Mouse (Mus musculus) skeletal muscle tissue, adult 2 months (tissue): Measurements from ENCODE around the gene Tmed1.
"Not testable (repeated sequence)": the region's sequence is repeated elsewhere in the genome, so short reads cannot be mapped to it uniquely, and the experiment has no call there.

Experiments
- DNase-seq: peaks from one replicate; pipeline ENCODE4 v3.0.0-alpha.2; 2012; ENCODE audit warnings: low read depth, low spot score

Tmed1 gene

DNA sequence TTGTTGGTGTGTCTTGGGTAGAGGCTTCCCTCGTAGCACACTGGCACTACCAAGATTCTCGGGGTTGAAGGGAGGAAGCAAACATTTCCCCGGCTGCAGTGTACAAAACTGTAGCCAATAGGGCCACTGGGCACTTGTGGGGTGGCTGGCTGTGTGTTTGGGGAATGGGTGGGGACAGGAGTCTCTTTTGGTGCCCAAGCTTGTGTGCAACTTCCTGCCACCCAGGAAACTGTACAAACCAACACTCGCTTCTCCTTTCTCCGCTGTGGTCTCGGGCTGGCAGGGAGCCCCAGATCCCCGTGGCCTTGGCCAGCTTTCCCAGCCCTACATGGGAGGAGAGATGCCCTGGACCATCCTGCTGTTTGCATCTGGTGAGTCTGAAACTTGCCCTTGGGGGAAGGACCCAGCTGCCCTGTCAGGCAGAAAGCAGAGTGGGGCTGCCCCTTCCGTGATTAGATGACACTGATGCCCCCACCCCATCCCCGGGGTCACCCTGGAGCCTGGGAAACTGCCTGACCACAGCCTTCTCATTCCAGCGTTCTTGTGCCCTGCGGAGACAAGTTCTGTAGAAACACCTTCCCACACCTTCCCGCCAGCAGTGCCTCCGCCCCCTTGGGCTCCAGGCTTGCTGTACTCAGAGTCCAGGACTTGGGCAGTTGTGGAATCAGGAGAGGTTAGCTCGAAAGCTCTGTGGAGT is 16.0 kb upstream of the Tmed1 start, which contains the start of gene AB124611:
AB124611 (plus strand) TSS at position 240 of the 697 bp plus-strand sequence.
- DNase-seq, result peak; percentile 42

DNA sequence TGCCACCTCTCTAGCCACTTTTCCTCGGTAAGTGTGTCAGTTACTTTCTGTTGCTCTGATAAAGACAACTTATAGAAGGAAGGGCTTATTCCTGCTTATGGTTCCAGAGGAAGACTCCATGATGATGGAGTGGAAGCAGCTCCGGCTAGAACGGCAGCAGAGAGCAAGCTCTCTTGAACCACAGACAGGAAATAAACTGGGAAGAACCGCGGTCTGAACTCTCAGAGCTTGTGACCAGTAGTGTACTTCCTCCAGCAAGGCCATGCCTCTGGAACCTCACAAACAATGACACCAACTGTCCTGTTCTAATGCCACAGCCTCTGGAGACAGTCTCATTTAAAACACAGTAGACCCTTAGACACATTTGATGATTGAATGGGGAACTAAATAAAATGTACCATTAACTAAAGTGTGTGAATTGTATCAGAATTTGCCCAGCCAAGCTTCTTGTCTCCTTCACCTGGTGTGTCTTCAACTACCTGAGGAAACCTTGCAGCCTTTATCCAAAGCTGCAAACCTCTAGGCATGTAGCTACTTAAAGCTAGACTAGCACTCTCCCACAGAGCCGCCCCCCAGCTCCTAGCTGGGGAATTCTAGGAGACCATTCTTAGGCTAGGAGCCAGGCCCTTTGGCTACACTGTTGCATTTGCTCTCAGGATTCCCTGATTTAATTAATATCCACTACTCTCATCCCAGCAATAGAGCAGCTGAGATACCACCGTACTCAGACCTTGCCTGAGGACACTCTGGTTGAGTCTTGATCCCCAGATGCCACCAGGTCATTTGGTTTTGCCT is 15.3 kb upstream of the Tmed1 start:
- no peak for DNase-seq

DNA sequence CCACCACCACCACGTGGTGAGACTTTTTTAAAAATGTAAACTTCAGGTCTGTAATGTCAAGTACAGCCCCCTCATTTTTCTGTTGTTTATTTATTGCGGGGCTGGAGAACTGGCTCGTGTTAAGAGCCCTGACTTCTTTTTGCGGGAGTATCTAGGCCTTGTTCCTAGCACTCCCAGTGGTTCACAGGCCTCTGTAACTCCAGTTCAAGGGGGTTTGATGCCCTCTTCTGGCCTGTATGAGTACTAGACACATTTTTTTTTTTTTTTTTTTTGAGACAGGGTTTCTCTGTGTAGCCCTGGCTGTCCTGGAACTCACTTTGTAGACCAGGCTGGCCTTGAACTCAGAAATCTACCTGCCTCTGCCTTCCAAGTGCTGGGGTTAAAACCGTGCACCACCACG is 8.6 kb upstream of the Tmed1 start:
- DNase-seq, result not testable (repeated sequence)

DNA sequence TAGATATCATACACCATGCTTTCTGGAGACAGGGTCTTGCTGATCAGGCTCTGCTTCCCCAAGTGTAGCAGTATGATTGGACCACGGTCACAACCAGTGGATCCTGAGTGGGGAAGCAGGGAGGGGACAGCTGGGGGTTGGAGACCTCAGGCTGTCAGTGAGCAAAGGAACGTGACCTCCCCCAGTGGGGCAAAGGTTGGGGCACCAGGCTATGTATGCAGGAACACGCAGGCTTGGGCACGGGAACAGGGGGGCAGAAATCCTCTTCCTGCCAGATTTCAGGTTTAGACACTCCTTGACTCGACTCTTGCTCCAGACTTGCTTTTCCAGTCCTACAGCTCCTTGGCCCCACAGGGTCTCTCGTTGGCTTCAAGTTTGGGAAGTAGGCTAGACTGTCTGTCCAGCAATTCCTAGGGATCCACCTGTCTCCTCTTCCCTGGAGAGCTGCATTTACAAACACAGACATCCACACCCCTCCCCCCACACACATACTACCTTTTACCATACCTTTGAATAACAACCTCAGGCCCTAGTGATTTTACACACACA is 8.0 kb upstream of the Tmed1 start:
- no peak for DNase-seq

DNA sequence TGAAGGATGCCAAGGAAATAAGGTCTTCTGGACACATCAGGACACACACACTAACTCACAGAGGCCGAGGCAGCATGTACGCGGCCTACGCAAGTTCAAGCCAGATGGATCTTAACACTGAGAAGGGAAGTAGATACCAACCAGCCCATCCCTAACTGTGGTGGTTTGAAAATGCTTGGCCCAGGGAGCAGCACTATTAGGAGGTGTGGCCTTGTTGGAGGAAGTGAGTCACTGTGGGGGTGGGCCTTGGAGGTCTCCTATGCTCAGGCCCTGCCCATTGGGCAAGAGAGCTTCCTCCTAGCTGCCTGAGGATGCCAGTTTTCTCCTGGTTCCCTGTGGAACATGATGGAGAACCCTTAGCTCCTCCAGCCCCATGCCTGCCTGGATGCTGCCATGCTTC is 3.4 kb upstream of the Tmed1 start:
- DNase-seq, result no peak

DNA sequence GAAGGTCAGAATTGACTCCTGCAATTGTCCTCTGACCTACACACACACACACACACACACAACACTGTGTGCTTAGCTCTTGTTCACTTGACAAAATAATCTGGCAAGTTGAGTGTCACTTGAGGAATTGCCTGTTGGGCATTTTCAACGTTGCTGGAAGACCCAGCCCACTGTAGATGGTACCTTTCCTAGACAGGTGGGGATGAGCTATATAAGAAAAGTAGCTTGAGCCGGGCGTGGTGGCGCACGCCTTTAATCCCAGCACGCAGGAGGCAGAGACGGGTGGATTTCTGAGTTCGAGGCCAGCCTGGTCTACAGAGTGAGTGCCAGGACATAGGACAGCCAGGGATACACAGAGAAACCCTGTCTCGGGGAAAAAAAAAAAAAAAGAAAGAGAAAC is 1.0 kb upstream of the Tmed1 start:
- no peak for DNase-seq

DNA sequence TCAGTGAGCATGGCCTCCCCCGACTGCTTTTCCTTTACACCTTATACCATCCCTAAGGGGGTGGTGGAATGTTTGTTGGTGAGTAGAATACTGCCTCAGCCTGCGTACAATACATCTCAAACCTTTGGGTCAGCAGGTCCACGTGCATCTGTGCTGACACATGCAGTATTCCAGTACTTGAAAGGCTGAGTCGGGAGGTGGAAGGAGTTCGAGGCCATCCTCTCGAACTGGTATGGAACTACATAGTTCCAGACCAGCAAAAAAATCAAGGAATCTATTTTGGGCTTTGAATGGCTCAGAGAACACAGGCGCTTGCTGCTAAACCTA is 600 bp upstream of the Tmed1 start:
- no peak for DNase-seq

DNA sequence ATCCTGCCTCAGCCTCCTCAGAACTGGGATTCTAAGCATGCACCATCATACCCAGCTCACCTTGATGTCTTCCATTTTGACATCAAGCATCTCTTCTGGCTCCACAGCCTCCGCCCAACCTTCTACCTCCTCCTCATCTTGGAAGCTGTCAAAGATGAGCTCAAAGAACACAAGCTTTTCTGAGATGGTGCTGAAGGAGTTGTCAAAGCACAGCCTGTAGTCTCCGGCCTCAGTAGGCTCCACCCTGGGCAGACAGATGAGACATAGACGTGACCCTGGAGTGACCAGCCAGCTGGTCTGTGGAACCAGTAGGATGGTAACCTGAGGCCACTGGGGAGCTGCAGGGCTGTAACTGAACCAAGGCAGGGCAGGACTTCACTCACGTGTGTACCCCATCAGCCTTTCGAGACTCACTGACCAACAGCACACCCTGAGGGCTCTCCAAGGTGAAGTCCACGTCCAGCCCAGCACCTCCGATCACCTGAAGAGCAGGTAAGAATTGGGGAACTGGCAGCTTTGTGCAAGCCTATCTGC is 1.1 kb downstream of the Tmed1 start:
- no peak for DNase-seq

DNA sequence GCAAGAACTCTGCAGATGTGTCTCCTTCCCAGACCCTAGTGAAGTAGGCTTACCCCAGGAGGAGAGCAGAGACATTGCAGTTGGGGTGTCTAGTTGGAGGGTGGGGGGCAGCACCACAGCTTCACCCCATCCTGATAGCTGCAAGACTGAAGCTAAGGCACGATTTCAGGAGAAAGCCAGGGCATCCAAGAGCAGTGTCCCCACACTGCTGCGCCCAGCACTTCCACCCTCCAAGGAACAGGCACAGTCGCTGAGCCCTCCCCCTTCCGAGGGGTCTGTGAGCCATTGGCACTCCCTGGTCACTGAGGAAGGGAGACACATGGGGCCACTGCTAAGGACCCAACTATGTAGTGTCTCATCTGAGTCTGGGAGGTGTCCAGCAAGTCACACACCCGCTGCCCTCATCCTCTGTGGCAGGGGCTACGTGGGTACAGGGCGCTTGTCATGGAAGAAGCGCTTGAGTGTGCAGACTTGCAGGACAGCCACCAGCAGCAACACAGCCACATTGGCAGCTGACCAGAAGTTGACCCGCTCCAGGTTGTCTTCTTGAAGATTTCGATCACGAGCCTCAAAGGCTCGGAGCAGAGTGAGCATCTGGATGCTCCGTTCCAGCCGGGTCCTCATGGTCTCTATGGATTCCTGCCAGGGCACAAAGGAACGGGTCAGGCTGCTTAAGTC is 2.2 kb downstream of the Tmed1 start:
- DNase-seq, result no peak

DNA sequence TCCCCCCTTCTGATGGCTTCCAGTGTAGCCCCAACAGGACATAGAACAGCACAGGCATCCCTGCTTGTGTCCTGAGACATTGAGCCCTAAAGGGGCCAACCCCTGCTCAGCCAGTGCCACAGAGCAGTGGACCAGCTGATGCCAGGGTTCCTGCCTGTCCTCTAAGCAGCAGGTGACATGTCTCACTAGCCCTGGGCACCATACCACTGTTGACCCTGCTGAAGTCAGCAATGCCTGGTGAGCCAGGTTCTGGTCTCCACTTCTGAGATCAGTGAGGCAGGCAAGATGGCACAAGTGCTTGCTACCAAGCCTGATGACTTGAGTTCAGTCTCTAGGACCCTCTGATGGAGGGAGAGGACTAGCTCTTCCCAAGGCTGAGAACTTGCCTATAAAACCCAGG is 4.3 kb downstream of the Tmed1 start:
- no peak for DNase-seq

DNA sequence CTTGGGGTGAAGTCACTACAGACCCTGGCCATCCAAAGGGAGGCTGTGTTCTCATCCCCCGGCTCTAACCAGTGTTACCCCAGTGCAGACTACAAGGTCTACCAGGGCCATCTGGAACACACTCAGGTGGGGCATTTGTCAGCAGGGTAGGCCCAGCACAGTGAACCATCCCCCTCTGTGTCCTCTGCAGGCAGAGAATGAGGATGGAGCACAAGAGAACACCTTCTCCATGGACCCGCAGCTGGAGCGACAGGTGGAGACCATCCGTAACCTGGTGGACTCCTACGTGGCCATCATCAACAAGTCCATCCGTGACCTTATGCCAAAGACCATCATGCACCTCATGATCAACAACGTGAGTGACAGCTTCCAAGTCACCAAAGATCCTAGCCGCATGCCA is 6.7 kb downstream of the Tmed1 start:
- no peak for DNase-seq

DNA sequence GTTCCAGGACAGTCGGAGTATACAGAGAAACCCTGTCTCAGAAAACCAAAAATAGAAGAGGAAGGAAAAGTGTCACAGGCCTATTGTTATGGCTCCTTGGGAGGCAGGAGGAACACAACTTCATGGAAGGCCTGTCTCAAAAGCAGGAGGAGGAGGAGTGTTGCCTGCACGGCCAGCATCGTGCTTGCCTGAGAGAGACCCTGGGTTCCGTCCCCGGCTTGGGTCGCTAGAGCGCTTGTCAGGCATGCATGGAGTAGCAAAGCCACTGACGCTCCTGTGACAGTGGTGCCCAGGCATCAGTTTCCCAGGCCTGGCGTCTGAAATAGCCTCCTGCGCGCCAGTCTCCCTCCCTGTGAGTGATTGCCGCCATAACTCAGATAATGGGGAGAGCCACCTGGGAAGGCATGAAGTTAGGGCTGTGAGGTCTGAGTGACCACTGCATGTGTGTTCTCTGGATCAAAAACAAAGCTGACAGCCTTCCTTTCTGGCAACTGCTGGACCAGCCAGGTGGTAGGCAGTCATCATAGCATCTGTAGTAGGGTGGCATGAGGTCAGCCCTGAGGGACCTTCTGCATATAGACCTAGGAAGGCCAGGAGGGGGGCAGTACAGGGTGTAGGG is 11.7 kb downstream of the Tmed1 start:
- no peak for DNase-seq

DNA sequence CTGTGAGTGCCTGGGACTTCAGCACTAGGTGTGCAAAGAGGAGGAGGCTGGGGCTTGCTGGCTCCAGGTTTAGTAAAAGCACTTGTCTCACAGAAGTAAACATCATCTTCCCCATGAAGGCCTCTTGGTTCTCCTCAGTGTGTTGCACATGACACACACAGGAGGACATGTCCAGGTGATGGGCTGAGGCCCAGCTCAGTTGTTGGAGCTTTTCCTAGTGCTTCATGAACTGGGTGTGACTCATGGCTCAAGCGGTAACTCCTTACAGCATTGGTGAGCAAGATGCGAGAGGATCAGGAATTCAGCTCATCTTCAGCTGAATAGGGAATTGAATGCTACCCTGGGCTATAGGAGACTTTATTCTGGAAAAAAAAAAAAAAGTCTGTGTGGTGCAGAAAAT is 12.4 kb downstream of the Tmed1 start:
- no peak for DNase-seq

DNA sequence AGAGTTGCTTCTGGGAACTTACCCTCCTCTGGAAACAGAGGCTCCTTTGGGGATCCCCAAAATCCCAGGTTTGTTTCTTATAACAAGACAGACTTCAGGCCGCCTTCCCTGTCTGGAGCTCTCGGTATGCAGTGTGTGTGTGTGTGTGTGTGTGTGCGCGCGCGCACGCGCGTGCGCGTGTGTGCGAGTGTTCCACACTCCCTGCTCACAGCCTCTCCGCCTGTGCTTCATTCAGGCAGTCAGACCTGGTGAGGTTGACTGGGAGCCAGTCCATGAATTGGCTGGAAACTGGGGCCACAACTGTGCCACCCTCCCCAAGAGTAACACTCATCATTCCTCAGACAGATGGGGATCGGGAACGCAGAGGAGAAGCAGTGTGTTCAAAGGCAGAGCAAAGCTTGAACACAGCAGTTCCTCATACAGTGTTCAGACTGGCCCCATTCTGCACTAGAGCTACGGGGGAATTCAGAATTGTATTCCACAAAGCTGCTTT is 13.0 kb downstream of the Tmed1 start:
- DNase-seq, result no peak

DNA sequence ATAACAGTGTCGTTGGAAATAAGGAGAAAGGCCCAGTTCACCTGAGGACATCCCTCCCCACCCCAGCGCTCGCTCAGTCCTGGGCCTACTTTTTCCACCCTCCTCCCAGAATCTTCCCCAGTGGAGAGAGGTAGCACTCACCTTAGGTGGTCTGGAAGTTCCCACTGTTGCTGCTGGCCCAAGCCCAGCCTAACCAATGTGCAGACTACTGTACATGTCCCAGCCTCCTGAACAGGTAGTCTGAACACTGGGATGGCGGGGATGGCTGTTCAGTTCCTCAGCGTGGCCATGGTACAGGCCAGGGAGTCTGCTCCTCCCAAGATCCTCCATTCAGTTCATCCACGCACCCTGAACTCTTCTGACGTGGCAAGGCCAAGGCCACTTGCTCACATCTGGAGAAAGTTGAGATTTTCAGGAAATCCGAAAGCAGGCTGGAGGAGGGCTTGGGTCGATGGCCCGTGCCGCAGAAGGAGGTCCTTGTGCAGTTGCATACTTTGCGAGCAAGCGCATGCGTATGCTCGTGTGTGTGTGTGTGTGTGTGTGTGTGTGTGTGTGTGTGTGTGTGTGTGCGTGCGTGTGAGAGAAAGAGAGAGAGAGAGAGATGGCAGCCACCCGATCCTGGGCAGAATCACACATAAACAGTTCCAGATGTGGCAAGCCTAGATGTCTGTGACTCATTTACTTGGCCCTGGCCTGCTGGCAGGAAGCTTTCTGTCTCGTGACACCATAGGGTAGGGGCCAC is 13.6 kb downstream of the Tmed1 start:
- peak; percentile 85 for DNase-seq

DNA sequence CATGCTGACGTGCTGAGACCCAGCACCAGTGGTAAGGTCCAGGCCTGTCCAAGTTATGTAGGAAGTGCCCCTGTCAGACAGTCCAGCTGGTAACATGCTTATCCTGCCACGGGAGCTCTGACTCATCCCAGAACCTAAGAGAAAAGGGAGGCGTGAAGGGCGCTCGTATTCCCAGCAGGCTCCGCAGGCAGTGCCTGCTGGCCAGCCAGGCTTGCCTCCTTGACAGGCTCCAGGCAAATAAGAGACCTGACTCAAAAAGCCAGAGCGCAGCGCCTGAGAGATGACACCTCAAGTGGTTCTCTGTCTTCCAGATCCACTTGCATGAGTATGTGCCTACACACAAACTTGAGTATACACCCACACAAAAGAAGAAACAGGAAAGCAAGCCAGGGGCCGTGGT is 15.3 kb downstream of the Tmed1 start:
- no peak for DNase-seq

DNA sequence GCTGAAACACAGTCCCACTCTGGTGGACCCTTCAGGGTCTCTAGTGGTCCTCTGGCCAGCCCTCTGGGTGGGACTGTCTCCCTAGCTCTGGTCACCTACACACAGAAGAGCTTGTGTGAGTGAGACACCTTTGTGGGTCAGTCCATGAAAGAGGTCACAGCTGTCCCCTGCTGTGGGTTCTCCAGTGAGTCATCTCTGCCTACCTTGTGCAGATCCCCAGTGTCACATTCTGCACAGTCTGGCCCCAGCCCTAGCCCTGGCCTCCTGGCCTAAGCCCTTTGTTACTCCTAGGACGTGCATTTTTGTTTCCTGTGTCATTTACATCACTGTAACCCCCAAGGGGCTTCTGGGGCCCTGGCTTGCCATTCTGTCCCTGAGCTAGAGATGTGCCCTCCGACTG is 16.1 kb downstream of the Tmed1 start:
- no peak for DNase-seq

DNA sequence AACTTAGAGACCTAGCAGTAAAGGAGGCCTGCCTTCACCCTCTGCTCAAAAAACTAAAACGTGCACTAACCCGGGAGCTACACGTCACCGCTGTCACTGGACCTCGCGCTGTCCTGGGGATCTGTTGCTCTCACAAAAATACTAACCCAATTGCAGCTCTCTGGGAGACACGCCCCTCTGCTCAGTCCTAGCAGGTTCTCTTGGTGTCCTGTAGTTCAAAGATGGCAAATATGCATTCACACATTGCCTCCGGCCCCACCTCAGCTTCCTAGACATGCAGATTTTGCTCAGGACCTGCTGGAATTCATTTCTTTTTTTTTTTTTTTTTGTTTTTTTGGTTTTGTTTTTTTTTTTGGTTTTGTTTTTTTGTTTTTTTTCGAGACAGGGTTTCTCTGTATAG is 19.4 kb downstream of the Tmed1 start:
- no peak for DNase-seq

DNA sequence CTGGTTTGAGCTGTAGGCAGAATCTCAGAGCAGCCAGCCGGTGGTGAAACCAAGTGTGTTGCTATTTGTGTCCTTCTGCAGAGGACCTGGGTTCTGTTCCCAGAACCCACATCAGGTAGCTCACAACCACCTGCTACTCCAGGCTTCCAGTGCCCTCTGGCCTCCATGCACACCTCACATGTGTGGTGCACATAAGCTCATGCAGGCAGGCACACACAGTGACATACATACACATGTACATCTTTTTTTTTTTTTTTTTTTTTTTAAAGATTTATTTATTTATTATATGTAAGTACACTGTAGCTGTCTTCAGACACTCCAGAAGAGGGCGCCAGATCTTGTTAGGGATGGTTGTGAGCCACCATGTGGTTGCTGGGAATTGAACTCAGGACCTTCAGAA is 21.8 kb downstream of the Tmed1 start:
- not testable (repeated sequence) for DNase-seq

DNA sequence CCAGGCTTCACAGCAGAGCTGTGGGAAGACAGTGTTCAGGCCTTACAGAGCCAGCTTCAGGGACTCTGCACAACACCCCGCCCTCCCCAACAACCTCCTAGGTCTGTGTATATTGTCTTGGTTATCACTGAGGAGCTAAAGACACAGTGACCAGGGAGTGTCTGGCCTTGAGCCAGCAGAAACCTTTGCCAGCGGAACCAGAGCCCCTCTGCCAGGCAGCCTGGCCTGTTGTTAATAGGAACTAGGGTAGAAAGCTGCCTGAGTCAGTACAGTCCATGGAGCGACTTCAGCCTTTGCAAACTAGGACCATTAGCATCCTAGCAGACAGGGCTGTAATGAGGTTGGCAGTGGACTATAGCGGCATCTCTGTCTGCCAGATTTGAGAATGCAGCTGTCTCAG is 26.0 kb downstream of the Tmed1 start:
- DNase-seq, result no peak

DNA sequence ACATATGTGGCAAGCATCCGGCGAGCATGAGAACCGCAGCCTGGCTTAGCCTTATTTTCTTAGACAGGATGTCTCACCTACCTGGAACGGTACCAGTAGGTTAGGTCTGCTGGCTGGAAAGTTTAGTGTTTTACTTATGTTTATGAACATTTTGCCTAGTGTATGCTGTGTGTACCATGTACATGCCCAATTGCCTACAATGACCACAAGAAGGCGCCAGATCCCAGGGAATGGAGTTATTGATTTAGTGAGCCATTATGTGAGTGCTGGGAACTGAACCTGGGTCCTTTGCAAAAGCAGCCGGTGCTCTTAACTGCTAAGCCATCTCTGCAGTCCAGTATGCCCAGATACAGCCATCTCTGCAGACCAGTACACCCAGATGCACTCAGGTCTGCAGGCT is 32.3 kb downstream of the Tmed1 start:
- DNase-seq, result no peak
